16 mouse cellular contexts compared by ENCODE assay signal in the genomic region with DNA sequence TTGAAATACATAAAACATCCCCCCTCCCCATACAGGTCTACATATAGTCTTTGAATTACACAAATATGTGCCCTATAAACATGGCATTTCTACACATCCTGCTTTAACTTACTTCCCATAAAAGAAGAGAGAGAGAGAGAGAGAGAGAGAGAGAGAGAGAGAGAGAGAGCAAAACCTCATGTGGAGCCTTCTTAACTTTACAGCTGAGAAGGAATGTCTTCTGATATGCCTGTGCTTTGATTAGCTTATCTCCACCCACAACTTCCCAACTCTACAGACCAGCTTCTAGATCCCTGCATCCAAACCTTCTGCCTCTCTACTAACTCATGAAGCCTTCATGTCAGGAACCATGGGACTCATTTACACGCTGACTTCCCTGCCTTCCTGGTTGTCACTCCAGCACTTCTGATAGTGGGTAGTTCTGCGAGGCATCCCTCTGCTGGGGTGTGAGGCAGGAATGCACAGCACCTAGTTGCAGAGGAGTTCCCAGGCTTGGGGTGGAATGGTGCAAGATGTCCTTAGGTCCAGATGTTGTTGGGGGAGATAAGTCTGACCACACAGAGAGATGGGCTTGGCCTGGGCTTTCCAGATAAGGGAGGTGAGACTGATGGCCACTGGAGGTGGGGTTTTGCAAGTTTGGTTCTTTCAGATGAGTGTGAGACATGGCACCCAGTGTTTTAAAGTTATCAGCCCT.
DNase-seq lines count a peak whose midpoint lies in the region; ATAC-seq and TF ChIP-seq lines count a peak whose summit lies in the region.
"Had no signal": no experiment of that assay in that cellular context is flagged by ENCODE, and none has a peak within 500 bp of the region (broad histone marks: within the 10 kb centered on the region; RNA-seq: fewer than 3 reads in every experiment).

No protein-coding gene starts in this region.

- H3K4me1 ChIP-seq in intestine, embryonic 14.5 days (replicated peaks; ENCODE audit: control insufficient read depth, insufficient read depth, low read length) = no peaks in the 10 kb centered on the region
- H3K4me1 ChIP-seq in intestine, postnatal 0 days (replicated peaks; ENCODE audit: control insufficient read depth, insufficient read depth, low read length) = no peaks in the 10 kb centered on the region
- H3K4me1 ChIP-seq in hindbrain, embryonic 12.5 days = no peaks in the 10 kb centered on the region

- no peak overlapping the region for H3K27ac ChIP-seq in intestine, embryonic 14.5 days (ENCODE audit: low read depth)
- no peak overlapping the region for H3K27ac ChIP-seq in intestine, postnatal 0 days (ENCODE audit: low read depth, low read length)
- H3K27ac ChIP-seq in hindbrain, embryonic 12.5 days = no peak overlapping the region
- H3K27ac ChIP-seq: kidney, postnatal 0 days had no signal

- no peak for TF ChIP-seq CTCF in intestine, postnatal 0 days (IDR thresholded peaks at IDR 0.05; ENCODE audit: low read depth)

- H3K27me3 ChIP-seq in intestine, embryonic 14.5 days (replicated peaks; ENCODE audit: control insufficient read depth, insufficient read depth, low read length) = no peaks in the 10 kb centered on the region
- no peaks in the 10 kb centered on the region for H3K27me3 ChIP-seq in intestine, postnatal 0 days (replicated peaks; ENCODE audit: control insufficient read depth, insufficient read depth, low read length)
- H3K27me3 ChIP-seq in hindbrain, embryonic 12.5 days = no peaks in the 10 kb centered on the region

- 54% methylated on average over 2 of the region's 2 CpGs for WGBS in intestine, embryonic 14.5 days
- 36% methylated on average over 2 of the region's 2 CpGs for WGBS in intestine, postnatal 0 days
- WGBS in hindbrain, embryonic 12.5 days = 73% methylated on average over 2 of the region's 2 CpGs

- H3K36me3 ChIP-seq in intestine, embryonic 14.5 days (ENCODE audit: control insufficient read depth, insufficient read depth, low read length) = no peaks in the 10 kb centered on the region
- H3K36me3 ChIP-seq in intestine, postnatal 0 days (ENCODE audit: control insufficient read depth, insufficient read depth) = no peaks in the 10 kb centered on the region
- H3K36me3 ChIP-seq in hindbrain, embryonic 12.5 days = no peaks in the 10 kb centered on the region
- H3K36me3 ChIP-seq: G1E had no signal

- H3K4me2 ChIP-seq in intestine, embryonic 14.5 days (ENCODE audit: low read length) = no peak overlapping the region
- no peak overlapping the region for H3K4me2 ChIP-seq in intestine, postnatal 0 days (replicated peaks; ENCODE audit: low read depth)
- no peak overlapping the region for H3K4me2 ChIP-seq in hindbrain, embryonic 12.5 days (replicated peaks)

- no peak for ATAC-seq in intestine, embryonic 14.5 days (replicated peaks; ENCODE audit: low FRiP score, low TSS enrichment, low read depth)
- no peak for ATAC-seq in intestine, postnatal 0 days
- peak; percentile 30 for ATAC-seq in common myeloid progenitor, adult 5-6 weeks (replicated peaks; ENCODE audit: low read depth, poor library complexity, severe bottlenecking)
- ATAC-seq in megakaryocyte-erythroid progenitor cell, adult 5-6 weeks (replicated peaks; ENCODE audit: low FRiP score, low TSS enrichment, poor library complexity, severe bottlenecking) = peak; percentile 49
- ATAC-seq in hindbrain, embryonic 12.5 days (ENCODE audit: low FRiP score) = no peak

- peak; percentile 32 for DNase-seq in intestine, embryonic 14.5 days (ENCODE audit: low spot score)
- peak; percentile 75 for DNase-seq in liver
- no peak for DNase-seq in cerebellum, adult 9-11 months
- DNase-seq: adrenal gland, postnatal 14 days; cerebellum, postnatal 14 days; heart, postnatal 4 days; lung, postnatal 14 days; midbrain, embryonic 14.5 days; right cerebral cortex, postnatal 14 days; thymus, adult 18-20 months had no signal

- H3K9me3 ChIP-seq in intestine, embryonic 14.5 days (ENCODE audit: control insufficient read depth, low read length) = no peaks in the 10 kb centered on the region
- H3K9me3 ChIP-seq in intestine, postnatal 0 days (ENCODE audit: control insufficient read depth) = no peaks in the 10 kb centered on the region
- H3K9me3 ChIP-seq in hindbrain, embryonic 12.5 days (replicated peaks) = no peaks in the 10 kb centered on the region

- H3K9ac ChIP-seq in intestine, embryonic 14.5 days (ENCODE audit: low read length) = no peak overlapping the region
- no peak overlapping the region for H3K9ac ChIP-seq in intestine, postnatal 0 days (ENCODE audit: low read depth, low read length)
- no peak overlapping the region for H3K9ac ChIP-seq in hindbrain, embryonic 12.5 days

- no peak overlapping the region for H3K4me3 ChIP-seq in intestine, embryonic 14.5 days (ENCODE audit: low read depth, low read length)
- H3K4me3 ChIP-seq in intestine, postnatal 0 days (ENCODE audit: low read depth, low read length) = no peak overlapping the region
- no peak overlapping the region for H3K4me3 ChIP-seq in hindbrain, embryonic 12.5 days

Comparison
In these comparisons a context has a peak if more than half of its experiments do, and no peak if none do; other contexts are left out.
1. ATAC-seq: peak in common myeloid progenitor, adult 5-6 weeks (single experiment) and megakaryocyte-erythroid progenitor cell, adult 5-6 weeks (single experiment); none in intestine, embryonic 14.5 days (single experiment), intestine, postnatal 0 days (single experiment) and hindbrain, embryonic 12.5 days (single experiment).